Mouse (Mus musculus): ENCODE results near the gene Prkce.

GRCm38 (mm10) chr17:86489827-86490226, 322.2 kb downstream of the Prkce start:
- TF ChIP-seq CTCF (IDR thresholded peaks at IDR 0.05; ENCODE audit: low read depth) = no peak
- TF ChIP-seq EP300 (IDR thresholded peaks at IDR 0.05; ENCODE audit: low read depth) = no peak
